Mouse (Mus musculus): ENCODE results near the gene Gm3573. TPM values are rescaled to one million over a fixed set of nuclear protein-coding genes. Genes with fewer than 3 reads are reported as not detected.

The Gm3573 gene
- polyA plus RNA-seq (2012; rRNA removed) = not detected in 2 replicates

GRCm38 (mm10) chr14:42190691-42191090 lies at the start of gene Gm3573:
Gene Gm3573 (minus strand): TSS chr14:42190791.

GRCm38 (mm10) chr14:42162522-42162921 lies 28.1 kb downstream of the Gm3573 start, which contains the start of gene Gm17027:
Gene Gm17027 (minus strand): TSS chr14:42162622.

Other genes with a start within 250 kb of the Gm3573 start
- not detected in 2 replicates for gene 1700024B05Rik, start 246.8 kb downstream of the Gm3573 start, polyA plus RNA-seq (2012; rRNA removed)
- gene Gm6401, start 222.9 kb downstream of the Gm3573 start, polyA plus RNA-seq (2012; rRNA removed) = not detected in 2 replicates
- gene Gm3543, start 207.5 kb downstream of the Gm3573 start, polyA plus RNA-seq (2012; rRNA removed) = not detected in 2 replicates
- gene Gm7951, start 73.4 kb downstream of the Gm3573 start, polyA plus RNA-seq (2012; rRNA removed) = not detected in 2 replicates
- gene Gm17027, start 28.2 kb downstream of the Gm3573 start, polyA plus RNA-seq (2012; rRNA removed) = not detected in 2 replicates
- gene Gm17026, start 69.3 kb upstream of the Gm3573 start, polyA plus RNA-seq (2012; rRNA removed) = not detected in 2 replicates
- gene Gm9611, start 106.6 kb upstream of the Gm3573 start, polyA plus RNA-seq (2012; rRNA removed) = not detected in 2 replicates
- gene Gm7995, start 119.4 kb upstream of the Gm3573 start, polyA plus RNA-seq (2012; rRNA removed) = not detected in 2 replicates
- not detected in 2 replicates for gene Gm8005, start 248.9 kb upstream of the Gm3573 start, polyA plus RNA-seq (2012; rRNA removed)

Measured in liver, embryonic 18 days (tissue).